Mouse (Mus musculus): Measurements from ENCODE around the gene Plet1.

Gene Plet1

DNA sequence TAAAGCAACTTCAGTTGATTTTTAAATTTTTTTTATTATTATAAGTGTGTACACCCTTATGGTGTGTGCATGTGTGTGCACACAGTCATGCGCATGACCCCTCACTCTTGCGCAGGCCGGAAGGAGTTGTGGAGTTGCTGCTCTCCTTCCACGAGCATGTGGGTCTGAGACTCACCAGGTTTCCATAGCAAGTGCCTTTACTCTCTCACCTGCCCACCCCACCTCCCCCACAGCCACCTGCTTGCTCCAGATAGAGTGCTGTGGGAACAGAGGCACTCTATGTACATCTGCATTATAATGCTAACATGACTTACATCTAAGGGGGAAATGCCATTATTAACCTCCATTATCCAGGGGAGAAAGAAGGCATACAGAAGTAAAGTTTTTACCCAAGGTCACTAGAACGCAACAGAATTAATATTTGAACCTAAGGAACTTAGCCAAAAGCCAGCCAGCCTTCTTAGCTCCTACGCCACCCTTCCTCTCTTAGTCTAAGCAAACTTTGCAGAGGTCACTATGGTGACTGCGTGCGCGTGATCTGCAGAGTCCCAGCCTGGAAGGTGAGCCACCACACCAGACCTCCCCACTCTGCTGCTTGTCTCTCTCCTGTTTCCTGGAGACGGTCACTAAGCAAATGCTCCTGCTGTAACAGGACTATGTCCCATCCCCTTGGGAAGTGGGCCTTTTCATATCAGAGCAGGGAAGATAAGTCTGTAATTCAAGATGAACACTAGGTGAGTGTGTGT is 1.3 kb downstream of the Plet1 start:
- no peak for DNase-seq (ENCODE audit: low spot score in 2 of 2)

DNA sequence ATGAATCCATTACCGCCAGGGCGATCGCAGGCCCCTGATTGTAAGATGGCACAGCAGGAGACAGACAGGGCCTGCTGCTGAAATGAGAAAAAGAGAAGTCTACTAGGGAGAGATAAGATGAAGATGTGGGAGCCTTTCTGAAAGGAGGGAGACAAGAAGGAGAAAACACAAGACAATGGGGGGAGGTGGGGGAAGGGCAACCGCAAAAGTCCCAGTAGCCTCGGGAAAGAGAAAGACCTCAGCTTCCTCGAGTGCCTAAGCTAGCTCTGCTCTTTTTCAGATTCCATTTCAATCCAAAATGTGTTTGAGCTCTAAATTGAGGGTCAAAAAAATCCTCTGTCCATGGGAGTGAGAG is 1.8 kb downstream of the Plet1 start:
- no peak for DNase-seq (ENCODE audit: low spot score in 2 of 2)

- no peak for DNase-seq (ENCODE audit: low spot score in 2 of 2)
Observed at GRCm38 (mm10) chr9:50496546-50496945, 2.2 kb downstream of the Plet1 start.

GRCm38 (mm10) chr9:50497076-50497475 is 2.8 kb downstream of the Plet1 start:
- no peak for DNase-seq (ENCODE audit: low spot score in 2 of 2)

DNA sequence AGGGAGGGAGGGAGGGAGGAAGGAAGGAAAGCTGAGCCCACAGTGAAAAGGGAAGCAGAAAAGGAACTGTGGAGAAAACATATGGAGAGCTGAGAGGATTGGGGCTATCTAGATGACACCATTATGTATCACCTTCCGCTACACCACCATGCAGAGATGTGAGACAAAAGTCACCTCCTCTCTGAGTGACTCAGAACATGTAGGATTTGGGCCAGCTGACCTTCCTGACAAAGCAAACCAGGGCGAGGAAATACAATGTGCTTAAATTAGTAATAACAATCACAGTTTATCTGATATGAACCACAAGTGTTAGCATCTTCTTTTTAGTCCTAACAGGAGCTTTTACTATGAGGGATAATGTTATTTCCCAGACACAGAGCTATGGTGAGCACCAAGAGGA is 3.2 kb downstream of the Plet1 start:
- DNase-seq (ENCODE audit: low spot score in 2 of 2), result no peak

- DNase-seq (ENCODE audit: low spot score in 2 of 2), result no peak
Observed at GRCm38 (mm10) chr9:50498815-50499214, 4.5 kb downstream of the Plet1 start.

DNA sequence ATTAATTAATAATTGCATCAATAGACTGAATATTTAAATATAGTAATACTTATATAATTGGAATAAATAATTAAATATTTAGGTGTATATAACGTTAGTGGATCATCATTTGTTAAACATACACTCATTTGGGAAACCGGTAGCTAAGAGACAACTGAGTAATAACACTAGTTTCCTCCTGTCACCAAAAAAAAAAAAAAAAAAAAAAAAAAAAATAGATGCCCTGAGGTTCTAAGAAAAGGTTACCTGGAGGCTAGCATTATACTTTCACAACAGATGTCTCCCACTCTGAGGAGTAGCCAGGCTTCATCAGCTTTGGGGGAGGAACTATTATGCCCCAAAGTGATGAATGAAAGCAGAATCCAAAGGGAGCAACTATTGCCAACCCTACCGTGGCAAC is 5.5 kb downstream of the Plet1 start:
- DNase-seq (ENCODE audit: low spot score in 2 of 2), result no peak

DNA sequence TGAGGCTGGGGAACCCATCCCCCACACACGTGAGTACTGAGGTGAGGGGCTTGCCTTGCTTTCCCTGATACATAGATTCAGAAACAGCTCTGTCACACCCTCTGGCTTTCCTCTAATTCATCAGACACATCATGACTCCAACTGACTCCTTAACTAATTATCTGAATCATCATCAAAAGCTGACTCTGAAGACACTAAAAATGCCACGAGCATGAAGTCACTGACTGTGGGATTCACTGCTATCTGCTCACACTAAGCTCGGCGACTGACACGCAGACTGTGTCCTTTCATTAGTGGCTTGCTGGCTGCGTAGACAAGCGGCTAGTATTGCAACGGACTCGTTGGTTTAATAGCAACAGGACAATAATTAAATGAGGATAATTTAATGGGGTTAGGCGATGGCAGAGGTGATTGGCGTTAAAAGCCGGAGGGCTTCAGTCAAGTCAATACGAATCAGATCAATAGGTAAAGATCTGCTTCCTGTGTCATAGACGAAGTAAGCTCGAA is 6.2 kb downstream of the Plet1 start:
- no peak for DNase-seq (ENCODE audit: low spot score in 2 of 2)

GRCm38 (mm10) chr9:50500974-50501501 is 6.7 kb downstream of the Plet1 start:
- no peak for DNase-seq (ENCODE audit: low spot score in 2 of 2)

DNA sequence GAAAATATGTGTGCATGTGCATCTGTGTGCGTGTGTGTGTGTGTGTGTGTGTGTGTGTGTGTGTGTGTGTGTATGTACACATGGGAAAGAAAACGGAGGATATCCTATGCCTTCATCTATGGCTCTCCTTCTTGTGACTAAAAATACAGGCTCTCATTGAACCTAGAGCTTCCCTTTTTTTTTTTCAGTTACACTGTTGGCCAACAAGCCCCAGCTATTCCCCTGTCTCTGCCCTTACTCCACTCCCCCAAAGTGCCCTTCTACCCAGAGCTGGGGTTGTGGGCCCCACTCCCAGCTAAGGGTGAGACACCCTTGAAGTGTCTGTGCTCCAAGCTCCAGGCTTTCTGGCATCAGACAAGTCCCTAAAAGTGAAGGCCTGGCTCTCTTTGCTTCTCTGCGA is 8.6 kb downstream of the Plet1 start:
- DNase-seq (ENCODE audit: low spot score in 2 of 2), result no peak

DNA sequence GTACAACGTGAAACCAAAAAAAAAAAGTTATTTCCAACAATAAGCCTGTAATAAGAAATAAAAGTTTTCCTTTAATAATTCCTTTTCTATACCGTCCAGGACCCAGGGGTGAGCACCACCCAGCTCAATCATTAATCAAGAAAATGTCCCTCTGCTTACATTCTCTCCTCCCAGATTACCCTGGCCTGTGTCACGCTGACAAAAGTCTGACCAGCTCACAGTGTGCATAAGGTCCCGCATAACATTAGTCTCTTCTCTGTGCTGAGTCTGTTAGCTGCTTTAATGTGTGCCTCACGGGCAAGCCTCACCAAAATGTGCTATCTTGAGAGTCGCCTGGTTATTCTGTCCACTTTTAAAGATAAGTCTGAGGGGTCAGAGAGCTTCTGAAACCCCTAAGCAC is 11.1 kb downstream of the Plet1 start:
- DNase-seq (ENCODE audit: low spot score in 2 of 2), result no peak

DNA sequence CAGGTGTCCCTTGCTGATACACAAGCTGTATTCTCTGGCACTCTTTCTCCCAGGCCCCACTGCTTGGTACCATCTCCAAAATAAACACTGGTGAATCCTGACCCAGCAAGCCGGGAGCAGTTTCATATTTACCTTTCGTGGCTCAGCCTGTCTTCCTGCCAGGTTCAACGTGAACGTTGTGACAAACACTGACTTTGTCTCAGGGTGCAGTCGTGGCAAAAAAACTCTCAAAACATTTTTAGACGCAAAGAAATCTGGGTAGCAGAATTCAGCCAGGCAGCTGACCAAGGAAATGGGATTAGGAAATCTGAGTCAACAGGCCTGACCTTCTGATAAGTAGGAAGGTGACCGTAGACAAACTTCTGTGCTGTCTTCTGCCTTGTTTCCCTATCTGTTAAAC is 13.2 kb downstream of the Plet1 start:
- DNase-seq (ENCODE audit: low spot score in 2 of 2), result no peak

DNA sequence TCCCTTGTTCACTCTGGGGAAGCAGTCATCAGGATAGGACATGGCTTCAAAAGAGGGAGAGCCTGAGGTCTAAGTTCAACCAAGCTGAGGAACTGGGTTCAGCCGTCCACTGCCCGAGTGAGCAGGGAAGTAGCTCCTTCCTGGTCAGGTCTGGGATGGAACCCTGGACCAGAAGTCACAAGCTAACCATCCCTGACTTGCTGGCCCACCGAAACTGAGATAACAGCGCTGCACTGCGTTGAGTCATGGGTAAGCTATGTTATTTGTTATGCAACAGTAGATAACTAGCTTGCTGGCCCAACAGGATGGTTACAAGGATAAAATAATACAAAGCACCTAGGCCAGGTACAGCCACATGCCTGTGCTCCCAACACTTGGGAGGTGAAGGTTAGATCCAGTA is 21.1 kb downstream of the Plet1 start:
- peak in 1 of 2 experiments; percentile 29 for DNase-seq (ENCODE audit: low spot score in 2 of 2)

DNA sequence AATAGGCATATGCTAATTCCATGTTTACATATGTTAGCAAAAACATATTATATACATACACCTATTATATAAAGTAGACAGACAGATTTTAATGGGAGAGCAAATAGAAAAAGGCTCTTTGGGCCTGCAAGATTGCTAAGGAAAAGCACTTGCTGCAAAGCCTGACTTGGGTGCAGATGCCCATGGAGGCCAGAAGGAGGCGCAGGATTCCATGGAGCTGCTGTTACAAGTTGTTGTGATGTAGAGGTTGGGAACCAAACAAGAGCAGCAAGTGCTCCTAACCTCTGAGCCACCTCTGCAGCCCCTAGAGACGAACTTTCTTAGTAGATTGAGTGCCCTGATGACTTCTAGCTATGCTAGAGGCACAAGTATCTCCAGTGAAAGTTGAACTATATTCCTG is 24.5 kb downstream of the Plet1 start:
- DNase-seq (ENCODE audit: low spot score in 2 of 2), result no peak

- DNase-seq (ENCODE audit: low spot score in 2 of 2), result no peak
Observed at GRCm38 (mm10) chr9:50520748-50521147, 26.4 kb downstream of the Plet1 start.

GRCm38 (mm10) chr9:50521562-50521961 is 27.2 kb downstream of the Plet1 start:
- no peak for DNase-seq (ENCODE audit: low spot score in 2 of 2)

DNA sequence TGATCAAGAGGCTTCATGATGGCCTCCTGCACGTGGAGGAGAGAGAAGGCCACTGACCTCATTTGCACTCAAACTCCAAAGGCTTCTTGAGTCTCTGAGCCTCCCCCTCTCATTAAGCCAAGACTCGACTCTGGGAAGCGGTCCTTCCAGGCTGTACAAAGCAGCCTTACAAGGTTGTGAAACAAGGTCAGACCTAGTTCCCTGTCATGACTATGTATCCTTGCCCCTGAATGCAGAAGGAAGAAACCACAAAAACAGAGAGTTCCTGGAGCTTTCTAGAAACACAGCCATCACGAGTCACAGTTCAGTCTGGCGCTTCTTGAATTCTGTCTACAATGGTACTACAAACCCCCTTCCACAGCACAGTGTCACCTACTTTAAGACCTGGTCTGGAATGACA is 28.2 kb downstream of the Plet1 start:
- DNase-seq (ENCODE audit: low spot score in 2 of 2), result no peak

DNA sequence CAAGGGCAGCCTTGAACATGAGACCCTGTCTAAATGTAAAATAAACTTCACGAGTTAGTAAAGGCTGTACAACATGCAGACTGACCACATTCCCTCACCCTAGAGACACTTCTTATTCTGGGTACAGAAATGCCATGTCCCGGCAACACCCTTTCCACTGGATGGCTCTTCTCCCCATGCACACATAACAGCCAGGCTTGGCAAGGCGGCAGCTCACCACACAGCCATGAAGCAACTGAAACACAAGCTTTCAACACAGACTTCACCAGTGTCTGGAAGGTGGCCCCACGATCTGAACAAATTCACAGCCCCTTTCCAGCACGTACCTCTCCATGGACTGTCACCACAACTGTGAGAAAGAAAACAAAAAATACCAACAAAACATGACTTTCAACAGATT is 30.6 kb downstream of the Plet1 start:
- peak in 1 of 2 experiments; percentile 24 for DNase-seq (ENCODE audit: low spot score in 2 of 2)

DNA sequence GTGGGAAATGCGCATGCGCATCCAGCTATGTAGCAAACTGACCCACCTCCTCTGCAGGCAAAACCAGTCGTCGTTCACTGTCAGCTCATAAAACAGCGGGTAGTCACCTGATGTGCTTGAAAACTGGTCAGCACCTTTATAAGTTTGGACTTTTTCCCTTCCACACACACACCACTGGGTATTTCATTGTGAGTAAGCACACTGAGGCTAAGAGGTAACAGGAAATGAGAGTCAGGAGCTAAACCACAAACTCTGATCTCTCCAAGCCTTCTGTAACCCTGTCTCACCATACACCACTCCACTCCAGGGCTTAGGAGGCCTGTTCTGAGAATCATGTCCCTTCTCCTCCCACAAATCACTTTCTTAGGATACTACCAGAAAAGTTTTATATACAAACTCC is 31.3 kb downstream of the Plet1 start:
- no peak for DNase-seq (ENCODE audit: low spot score in 2 of 2)

GRCm38 (mm10) chr9:50527860-50528259 is 33.5 kb downstream of the Plet1 start:
- DNase-seq (ENCODE audit: low spot score in 2 of 2), result no peak

GRCm38 (mm10) chr9:50528293-50528892 is 34.1 kb downstream of the Plet1 start, which contains the start of gene Pts:
Gene Pts (minus strand): TSS chr9:50528724.
- DNase-seq (ENCODE audit: low spot score in 2 of 2), result peak; percentile 95 to 96

- peak; percentile 11 to 30 for DNase-seq (ENCODE audit: low spot score in 2 of 2)
Observed at GRCm38 (mm10) chr9:50530890-50531289, 36.6 kb downstream of the Plet1 start.

GRCm38 (mm10) chr9:50533328-50533727 is 39.0 kb downstream of the Plet1 start:
- DNase-seq (ENCODE audit: low spot score in 2 of 2), result no peak
